Mouse (Mus musculus): ENCODE results near the gene Pgpep1.

GRCm38 (mm10) chr8:70635527-70635926 is 24.7 kb downstream of the Pgpep1 start:
- no peak for TF ChIP-seq CTCF (IDR thresholded peaks at IDR 0.05; ENCODE audit: low read depth, low read length)
- no peak for TF ChIP-seq POLR2A (IDR thresholded peaks at IDR 0.05; ENCODE audit: borderline replicate concordance, low read depth, low read length)

Data from bone marrow macrophage, adult 2 months (primary cell).